In the genomic region with DNA sequence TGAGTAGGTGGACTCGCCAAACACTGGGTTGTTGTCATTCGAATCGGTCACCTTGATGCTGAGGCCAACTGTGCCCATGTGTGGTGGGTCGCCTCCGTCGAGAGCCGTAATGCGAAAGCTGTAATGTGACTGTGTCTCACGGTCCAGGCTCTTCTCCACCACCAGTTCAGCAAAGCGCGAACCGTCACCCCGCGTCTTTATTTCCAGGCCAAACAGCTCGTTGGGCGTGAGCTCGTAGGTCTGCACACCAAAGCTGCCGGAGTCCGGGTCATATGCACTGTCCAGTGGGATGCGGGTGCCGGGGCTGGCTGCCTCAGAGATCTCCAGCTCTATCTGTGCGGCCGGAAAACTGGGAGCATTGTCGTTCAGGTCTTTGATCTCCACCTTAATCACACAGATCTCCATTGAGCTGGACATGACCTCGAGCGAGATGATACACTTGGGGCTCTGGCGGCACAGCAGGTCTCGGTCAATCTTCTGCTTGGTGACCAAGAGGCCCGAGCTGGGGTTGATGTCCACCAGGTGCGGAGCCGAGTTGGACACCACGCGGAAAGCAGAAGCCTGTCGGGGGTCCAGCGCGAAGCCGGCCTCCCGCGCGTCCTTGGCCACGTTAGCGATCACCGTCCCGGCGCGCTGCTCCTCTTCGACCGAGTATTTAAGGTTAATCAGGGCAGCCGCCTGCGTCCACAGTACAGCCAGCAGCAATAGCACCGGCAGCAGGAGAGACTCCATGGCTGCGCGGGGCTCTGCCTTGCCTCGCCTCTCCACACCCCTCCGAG, we compare ENCODE assay signal across 8 mouse cellular contexts. TPM values are rescaled to one million over a fixed set of nuclear protein-coding genes. Genes with fewer than 3 reads are reported as not detected.
DNase-seq lines count a peak whose midpoint lies in the region; ATAC-seq and TF ChIP-seq lines count a peak whose summit lies in the region.

No protein-coding gene starts in this region.

- H3K27ac ChIP-seq in ES-E14 (ENCODE audit: insufficient read depth, low read depth, low read length, poor library complexity, severe bottlenecking) = no peak overlapping the region
- H3K27ac ChIP-seq in forebrain, embryonic 15.5 days (replicated peaks) = no peak overlapping the region
- no peak overlapping the region for H3K27ac ChIP-seq in liver, embryonic 15.5 days (replicated peaks)

- H3K27me3 ChIP-seq in forebrain, embryonic 15.5 days = no peaks in the 10 kb centered on the region
- H3K27me3 ChIP-seq in liver, embryonic 15.5 days = peaks cover 74% of the 10 kb centered on the region

- no peak overlapping the region for H3K9ac ChIP-seq in ES-E14 (ENCODE audit: insufficient read depth, low read depth, low read length, poor library complexity, severe bottlenecking)
- peak overlapping the region; percentile 54 for H3K9ac ChIP-seq in forebrain, embryonic 15.5 days (replicated peaks)
- H3K9ac ChIP-seq in liver, embryonic 15.5 days = no peak overlapping the region

- peak overlapping the region; percentile 81 for H3K4me2 ChIP-seq in forebrain, embryonic 15.5 days (replicated peaks)
- H3K4me2 ChIP-seq in liver, embryonic 15.5 days = peak overlapping the region; percentile 59

- 17% methylated on average over 55 of the region's 55 CpGs for WGBS in forebrain, embryonic 15.5 days
- 18% methylated on average over 55 of the region's 55 CpGs for WGBS in liver, embryonic 15.5 days (ENCODE audit: insufficient replicate concordance)

- in situ Hi-C loops in ES-E14 (cut with MboI; ENCODE audit: low sequenced_read_pairs in 2 of 2, unreplicated experiment in 2 of 2) = loop anchor here in 1 of 2 experiments (25.0 kb wide), 1 partner anchor 624 kb away; no protein-coding TSS in a partner anchor

- H3K36me3 ChIP-seq in ES-E14 (ENCODE audit: control insufficient read depth, insufficient read depth, low read length, poor library complexity, severe bottlenecking) = no peaks in the 10 kb centered on the region
- no peaks in the 10 kb centered on the region for H3K36me3 ChIP-seq in forebrain, embryonic 15.5 days
- H3K36me3 ChIP-seq in liver, embryonic 15.5 days (replicated peaks) = no peaks in the 10 kb centered on the region

- peak; percentile 82 for DNase-seq in heart, adult 11 months
- DNase-seq in heart, adult 8-10 months (ENCODE audit: low spot score) = no peak
- DNase-seq in ES-E14 (ENCODE audit: low read depth, low spot score) = no peak
- DNase-seq in thymus, postnatal 36 days = no peak
- no peak for DNase-seq in spleen, postnatal 14 days (ENCODE audit: low spot score in 2 of 2)
- no peak for DNase-seq in urinary bladder, postnatal 25 days (ENCODE audit: low spot score)

- H3K4me3 ChIP-seq in ES-E14 (ENCODE audit: insufficient read depth in 1 of 2, low read depth in 1 of 2, low read length in 2 of 2, poor library complexity in 1 of 2, severe bottlenecking in 1 of 2) = peak overlapping the region; percentile 63 to 73; a peak in 3 of 4 replicates
- H3K4me3 ChIP-seq in forebrain, embryonic 15.5 days = peak overlapping the region; percentile 65
- H3K4me3 ChIP-seq in liver, embryonic 15.5 days (replicated peaks) = peak overlapping the region; percentile 38; the same call in 1 of the 2 replicates

- no peak for ATAC-seq in forebrain, embryonic 15.5 days (replicated peaks)
- ATAC-seq in liver, embryonic 15.5 days (ENCODE audit: insufficient read depth) = no peak

- H3K9me3 ChIP-seq in ES-E14 (ENCODE audit: control insufficient read depth, insufficient read depth, low read depth, low read length) = no peaks in the 10 kb centered on the region
- no peaks in the 10 kb centered on the region for H3K9me3 ChIP-seq in forebrain, embryonic 15.5 days
- H3K9me3 ChIP-seq in liver, embryonic 15.5 days (replicated peaks) = no peaks in the 10 kb centered on the region

- peaks cover 0 to 4% of the 10 kb centered on the region in 2 experiments; a peak in 1 of 4 replicates for H3K4me1 ChIP-seq in ES-E14 (ENCODE audit: control insufficient read depth in 2 of 2, insufficient read depth in 2 of 2, low read length in 2 of 2, poor library complexity in 1 of 2)
- H3K4me1 ChIP-seq in forebrain, embryonic 15.5 days = peaks cover 25% of the 10 kb centered on the region; the same call in 1 of the 2 replicates
- no peaks in the 10 kb centered on the region for H3K4me1 ChIP-seq in liver, embryonic 15.5 days (replicated peaks)

TF ChIP-seq in ES-E14, 5 proteins besides CTCF, POLR2A, EP300 and RAD21:
- TF ChIP-seq ZC3H11A (IDR thresholded peaks at IDR 0.05; ENCODE audit: borderline replicate concordance, low read depth, low read length) (no peak), CHD2 (IDR thresholded peaks at IDR 0.05; ENCODE audit: low read depth, low read length) (no peak), ZNF384 (IDR thresholded peaks at IDR 0.05; ENCODE audit: low read depth, low read length) (no peak), MAFK (IDR thresholded peaks at IDR 0.05; ENCODE audit: insufficient read depth, low read depth, low read length) (no peak), HCFC1 (IDR thresholded peaks at IDR 0.05; ENCODE audit: borderline replicate concordance, insufficient read depth, low read length) (no peak)

RNA-seq across cellular contexts. Expression of a gene that starts 2.1 kb away (rescaled TPM):
- 10 to 100 TPM in 3 of 4 experiments, 1 to 10 TPM in 1; 8.4 to 13.0 (median 10.4) TPM for total RNA-seq in heart, adult 8-10 months (2022)
- total RNA-seq in ES-E14 (2012; rRNA removed) = 0.90 and 2.3 TPM in 2 replicates
- 14.3 and 14.9 TPM in 2 replicates for polyA plus RNA-seq in forebrain, embryonic 15.5 days (2015; fragmentation: Nextera tagmentation; extraction: Ambion mirVana)
- 0.44 and 0.46 TPM in 2 replicates for polyA plus RNA-seq in liver, embryonic 15.5 days (2015; fragmentation: Nextera tagmentation; extraction: Ambion mirVana)
